Mouse (Mus musculus) cerebellum, adult 2 months (tissue): ENCODE data around the gene Kat14. TPM values are rescaled to one million over a fixed set of nuclear protein-coding genes. Genes with fewer than 3 reads are reported as not detected.

Source experiments
- DNase-seq, 2 experiments: peaks; one replicate each; pipeline ENCODE4 v3.0.0; 2021
- H3K27ac ChIP-seq: fragments of 200-500 bp; 2 replicates; pipeline ENCODE4 v1.5.1; 2012; ENCODE audit warnings: low read length, control low read depth, inconsistent platforms; ENCODE audit not compliant: insufficient read depth
- H3K27me3 ChIP-seq: fragments of 200-500 bp; 2 replicates; pipeline ENCODE4 v1.6.1; 2012; ENCODE audit warnings: inconsistent platforms, mild to moderate bottlenecking, low read length, moderate library complexity; ENCODE audit not compliant: control insufficient read depth, insufficient read depth
- H3K4me1 ChIP-seq: fragments of 200-500 bp; 2 replicates; pipeline ENCODE4 v1.6.1; 2011; ENCODE audit warnings: low read length; ENCODE audit not compliant: control insufficient read depth, insufficient read depth
- H3K4me3 ChIP-seq: fragments of 200-500 bp; replicated peaks from 2 replicates; pipeline ENCODE3; 2011; ENCODE audit warnings: mild to moderate bottlenecking, low read depth, low read length, control low read depth; ENCODE audit not compliant: insufficient read depth
- CTCF ChIP-seq: fragments of 200-500 bp; IDR thresholded peaks from 2 replicates; pipeline ENCODE4 v1.5.1; 2011; ENCODE audit warnings: low read depth, mild to moderate bottlenecking, control low read depth, low read length, moderate library complexity, borderline replicate concordance; ENCODE audit not compliant: insufficient read depth
- POLR2A ChIP-seq: fragments of 200-500 bp; IDR thresholded peaks from 2 replicates; pipeline ENCODE4 v1.6.1; 2011; ENCODE audit warnings: low read length, control low read depth, borderline replicate concordance; ENCODE audit not compliant: insufficient read depth
- WGBS: fragments of 180-500 bp; shearing (Covaris S2); methylation state at CpG from one replicate; pipeline ENCODE4 v1.1.7; 2018; 5-methylcytosine and 5-hydroxymethylcytosine counted together
- polyA plus RNA-seq: library from polyadenylated mRNA; depleted of rRNA; stranded (reverse); fragments of >200 nt; gene quantifications from 2 replicates; pipeline ENCODE4 v1.2.3, GENCODE M21; 2012; rRNA removed

Gene Kat14
- 34.1 and 35.3 TPM in 2 replicates for polyA plus RNA-seq

DNA sequence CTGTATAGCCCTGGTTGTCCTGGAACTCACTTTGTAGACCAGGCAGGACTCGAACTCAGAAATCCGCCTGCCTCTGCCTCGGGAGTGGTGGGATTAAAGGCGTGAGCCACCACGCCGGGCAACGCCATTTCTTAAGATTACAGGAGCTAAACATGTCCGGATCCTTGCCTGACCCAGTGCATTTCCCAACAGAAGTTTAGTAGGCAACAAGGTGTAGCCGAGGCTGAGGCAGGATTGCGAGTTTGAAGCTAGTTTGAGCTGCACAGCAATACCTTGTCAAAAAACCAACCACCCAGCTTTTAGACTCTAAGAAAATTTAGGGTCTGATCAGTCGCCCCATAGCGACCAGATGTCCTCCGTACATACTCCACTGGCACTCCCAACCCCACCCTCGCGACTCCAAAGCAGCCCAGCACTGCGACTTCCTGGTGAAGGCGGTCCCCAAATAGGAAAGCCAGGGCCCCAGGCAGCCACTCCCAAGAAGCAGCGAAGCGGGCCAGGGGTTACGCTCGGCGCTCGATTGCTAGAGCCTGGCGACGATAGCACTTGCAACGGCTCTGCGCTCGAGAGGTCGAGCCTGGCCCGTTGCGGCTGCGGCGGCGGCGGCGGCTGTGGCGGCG, at the start of gene Kat14, which contains the start of gene Pet117:
Gene Kat14 (plus strand): TSS at position 584 of the 620 bp plus-strand sequence.
Gene Pet117 (plus strand): TSS at position 597 of the 620 bp plus-strand sequence.
- DNase-seq = peak; percentile 94 to 95
- Histone ChIP-seq H3K4me3 (peak within 1 kb of the TSS; percentile 73), H3K4me1 (peaks cover 3% of the 10 kb centered on the region; the same call in 1 of the 2 replicates), H3K27me3 (no peaks in the 10 kb centered on the region), H3K27ac (peak within 1 kb of the TSS; percentile 88)
- WGBS = 8% methylated on average over 35 of the region's 38 CpGs
- TF ChIP-seq POLR2A (no peak), CTCF (no peak)

GRCm38 (mm10) chr2:144324218-144324617, 44.6 kb upstream of the Kat14 start:
- H3K4me1 ChIP-seq = no peaks in the 10 kb centered on the region
- TF ChIP-seq CTCF (no peak), POLR2A (no peak)
- WGBS = 79% methylated on average over 3 of the region's 3 CpGs
- H3K27ac ChIP-seq = no peak overlapping the region
- DNase-seq = no peak
- no peaks in the 10 kb centered on the region for H3K27me3 ChIP-seq
- H3K4me3 ChIP-seq = no peak overlapping the region

DNA sequence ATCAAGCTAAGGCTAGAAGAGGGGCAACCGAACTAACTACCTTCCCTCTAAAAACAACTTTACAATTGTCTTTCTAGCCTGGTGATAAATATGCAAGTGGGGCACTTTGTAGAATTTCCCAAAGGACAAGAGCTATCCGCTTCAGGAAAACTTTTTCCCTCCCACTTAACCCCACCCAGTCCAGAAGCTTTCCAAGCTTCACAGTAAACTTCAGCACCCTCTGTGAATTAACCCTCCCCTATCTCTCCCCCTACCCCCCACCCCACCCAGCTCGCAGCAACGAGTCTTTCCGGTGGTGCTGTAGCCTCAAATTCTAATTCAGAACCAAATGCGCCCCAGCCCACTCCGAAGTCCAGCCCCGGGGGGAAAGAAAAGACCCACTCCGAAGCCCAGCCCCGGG, 39.3 kb upstream of the Kat14 start:
- Histone ChIP-seq H3K4me1 (no peaks in the 10 kb centered on the region), H3K4me3 (no peak overlapping the region), H3K27ac (no peak overlapping the region), H3K27me3 (peaks cover 6% of the 10 kb centered on the region; the same call in 1 of the 2 replicates)
- WGBS = 17% methylated on average over 10 of the region's 10 CpGs
- no peak for DNase-seq
- TF ChIP-seq POLR2A (no peak), CTCF (no peak)

- DNase-seq = no peak
- TF ChIP-seq POLR2A (no peak), CTCF (no peak)
- Histone ChIP-seq H3K27me3 (peaks cover 6% of the 10 kb centered on the region; the same call in 1 of the 2 replicates), H3K27ac (no peak overlapping the region), H3K4me3 (no peak overlapping the region), H3K4me1 (no peaks in the 10 kb centered on the region)
- 8% methylated on average over 10 of the region's 10 CpGs for WGBS
These were observed 38.8 kb upstream of the Kat14 start for GRCm38 (mm10) chr2:144329937-144330336.

GRCm38 (mm10) chr2:144330352-144330959, 38.3 kb upstream of the Kat14 start:
- peak; percentile 6 to 25 for DNase-seq
- peaks cover 6% of the 10 kb centered on the region; the same call in 1 of the 2 replicates for H3K27me3 ChIP-seq
- no peaks in the 10 kb centered on the region for H3K4me1 ChIP-seq
- H3K4me3 ChIP-seq = peak overlapping the region; percentile 32
- WGBS = under 1% methylated on average over 41 of the region's 41 CpGs
- no peak for TF ChIP-seq POLR2A
- TF ChIP-seq CTCF = no peak
- H3K27ac ChIP-seq = no peak overlapping the region

- WGBS = under 1% methylated on average over 50 of the region's 50 CpGs
- no peak for DNase-seq
- H3K27ac ChIP-seq = no peak overlapping the region
- H3K4me3 ChIP-seq = peak overlapping the region; percentile 32
- no peaks in the 10 kb centered on the region for H3K4me1 ChIP-seq
- H3K27me3 ChIP-seq = peaks cover 6% of the 10 kb centered on the region; the same call in 1 of the 2 replicates
- TF ChIP-seq CTCF (no peak), POLR2A (no peak)
These were observed 37.8 kb upstream of the Kat14 start for GRCm38 (mm10) chr2:144330960-144331371.

GRCm38 (mm10) chr2:144331401-144332302, 37.1 kb upstream of the Kat14 start, which contains the start of gene Ovol2:
Ovol2 (minus strand) TSS chr2:144332146.
- H3K27me3 ChIP-seq = peaks cover 6% of the 10 kb centered on the region; the same call in 1 of the 2 replicates

More at GRCm38 (mm10) chr2:144331401-144332302, 37.1 kb upstream of the Kat14 start, which contains the start of gene Ovol2:
- H3K4me3 ChIP-seq = peak within 1 kb of the TSS; percentile 32
- WGBS = 1% methylated on average over 62 of the region's 62 CpGs
- TF ChIP-seq POLR2A = no peak
- TF ChIP-seq CTCF = no peak
- H3K27ac ChIP-seq = no peak within 1 kb of the TSS
- no peaks in the 10 kb centered on the region for H3K4me1 ChIP-seq
- DNase-seq = peak in 1 of 2 experiments; percentile 20
